Mouse (Mus musculus): ENCODE measurements at regions not wholly inside any gene's neighbourhood (a gene's known extent, or its start where the extent isn't known, plus 50 kb on each side); places are given as distances from the start of the nearest gene placed in this dataset.
A peak's percentile ranks its signal among the peaks of the same experiment; 100 is the strongest.

- Histone ChIP-seq H3K36me3 (no peaks in the 10 kb centered on the region), H3K9ac (no peak overlapping the region), H3K4me3 (no peak overlapping the region), H3K4me2 (no peak overlapping the region), H3K4me1 (replicated peaks) (peaks cover 32% of the 10 kb centered on the region), H3K9me3 (no peaks in the 10 kb centered on the region), H3K27ac (replicated peaks) (no peak overlapping the region), H3K27me3 (no peaks in the 10 kb centered on the region)
- no peak for ATAC-seq (ENCODE audit: low FRiP score, low read depth)
- WGBS = 69% methylated on average over 4 of the region's 4 CpGs
Measured at GRCm38 (mm10) chr2:17840941-17841498, 109.8 kb upstream of the Nebl start.

- no peaks in the 10 kb centered on the region for H3K36me3 ChIP-seq
- H3K9me3 ChIP-seq = no peaks in the 10 kb centered on the region
- H3K4me3 ChIP-seq = no peak overlapping the region
- peaks cover 32% of the 10 kb centered on the region for H3K4me1 ChIP-seq (replicated peaks)
- no peaks in the 10 kb centered on the region for H3K27me3 ChIP-seq
- no peak for ATAC-seq (ENCODE audit: low FRiP score, low read depth)
- H3K27ac ChIP-seq (replicated peaks) = peak overlapping the region; percentile 47; the same call in 1 of the 2 replicates
- 42% methylated on average over 4 of the region's 4 CpGs for WGBS
- H3K9ac ChIP-seq = no peak overlapping the region
- H3K4me2 ChIP-seq = no peak overlapping the region; the same call in 1 of the 2 replicates
Measured at GRCm38 (mm10) chr2:17839649-17840048, 108.4 kb upstream of the Nebl start.

- H3K4me2 ChIP-seq = peak overlapping the region; percentile 40
- H3K9me3 ChIP-seq = no peaks in the 10 kb centered on the region
- no peaks in the 10 kb centered on the region for H3K27me3 ChIP-seq
- H3K4me3 ChIP-seq = no peak overlapping the region
- H3K4me1 ChIP-seq (replicated peaks) = peaks cover 32% of the 10 kb centered on the region
- peak overlapping the region; percentile 47 for H3K27ac ChIP-seq (replicated peaks)
- H3K9ac ChIP-seq = no peak overlapping the region
- peak; percentile 66 for ATAC-seq (ENCODE audit: low FRiP score, low read depth)
- 10% methylated on average over 20 of the region's 20 CpGs for WGBS
- H3K36me3 ChIP-seq = no peaks in the 10 kb centered on the region
Measured at GRCm38 (mm10) chr2:17838859-17839581, 107.8 kb upstream of the Nebl start.

- peak overlapping the region; percentile 40; the same call in 1 of the 2 replicates for H3K4me2 ChIP-seq
- H3K4me3 ChIP-seq = no peak overlapping the region
- no peaks in the 10 kb centered on the region for H3K36me3 ChIP-seq
- 37% methylated on average over 7 of the region's 7 CpGs for WGBS
- no peak overlapping the region for H3K9ac ChIP-seq
- no peaks in the 10 kb centered on the region for H3K9me3 ChIP-seq
- no peaks in the 10 kb centered on the region for H3K27me3 ChIP-seq
- H3K4me1 ChIP-seq (replicated peaks) = peaks cover 32% of the 10 kb centered on the region
- ATAC-seq (ENCODE audit: low FRiP score, low read depth) = no peak
- no peak overlapping the region for H3K27ac ChIP-seq (replicated peaks)
Measured at GRCm38 (mm10) chr2:17838381-17838680, 107.1 kb upstream of the Nebl start.

- peaks cover 32% of the 10 kb centered on the region for H3K4me1 ChIP-seq (replicated peaks)
- H3K4me3 ChIP-seq = no peak overlapping the region
- H3K9ac ChIP-seq = no peak overlapping the region
- peak overlapping the region; percentile 23; the same call in 1 of the 2 replicates for H3K4me2 ChIP-seq
- WGBS = 46% methylated on average over 14 of the region's 14 CpGs
- no peak overlapping the region for H3K27ac ChIP-seq (replicated peaks)
- peak; percentile 54; the same call in 1 of the 2 replicates for ATAC-seq (ENCODE audit: low FRiP score, low read depth)
- no peaks in the 10 kb centered on the region for H3K9me3 ChIP-seq
- H3K36me3 ChIP-seq = no peaks in the 10 kb centered on the region
- no peaks in the 10 kb centered on the region for H3K27me3 ChIP-seq
Measured at GRCm38 (mm10) chr2:17837541-17838380, 106.5 kb upstream of the Nebl start.

GRCm38 (mm10) chr2:17832726-17833125 lies 101.5 kb upstream of the Nebl start:
- H3K27ac ChIP-seq (replicated peaks) = no peak overlapping the region
- no peak overlapping the region for H3K4me2 ChIP-seq
- H3K9ac ChIP-seq = no peak overlapping the region
- H3K9me3 ChIP-seq = no peaks in the 10 kb centered on the region
- H3K36me3 ChIP-seq = no peaks in the 10 kb centered on the region
- H3K27me3 ChIP-seq = no peaks in the 10 kb centered on the region
- H3K4me1 ChIP-seq (replicated peaks) = peaks cover 6% of the 10 kb centered on the region; the same call in 1 of the 2 replicates
- no peak overlapping the region for H3K4me3 ChIP-seq
- 83% methylated on average over 3 of the region's 3 CpGs for WGBS
- no peak for ATAC-seq (ENCODE audit: low FRiP score, low read depth)

- 85% methylated on average over 5 of the region's 5 CpGs for WGBS
- no peaks in the 10 kb centered on the region for H3K9me3 ChIP-seq
Measured at GRCm38 (mm10) chr2:17830216-17830615, 99.0 kb upstream of the Nebl start.

GRCm38 (mm10) chr2:17825271-17825670 lies 94.0 kb upstream of the Nebl start:
- no peaks in the 10 kb centered on the region for H3K27me3 ChIP-seq
- ATAC-seq (ENCODE audit: low FRiP score, low read depth) = no peak
- no peak overlapping the region for H3K4me3 ChIP-seq
- no peak overlapping the region for H3K27ac ChIP-seq (replicated peaks)
- H3K4me1 ChIP-seq (replicated peaks) = no peaks in the 10 kb centered on the region
- H3K36me3 ChIP-seq = no peaks in the 10 kb centered on the region
- no peaks in the 10 kb centered on the region for H3K9me3 ChIP-seq
- WGBS = 83% methylated on average over 2 of the region's 2 CpGs
- H3K4me2 ChIP-seq = no peak overlapping the region
- no peak overlapping the region for H3K9ac ChIP-seq

More at GRCm38 (mm10) chr2:17830216-17830615, 99.0 kb upstream of the Nebl start:
- no peak overlapping the region for H3K4me2 ChIP-seq
- no peaks in the 10 kb centered on the region for H3K27me3 ChIP-seq
- no peak overlapping the region for H3K27ac ChIP-seq (replicated peaks)
- no peak for ATAC-seq (ENCODE audit: low FRiP score, low read depth)
- H3K9ac ChIP-seq = no peak overlapping the region
- H3K4me1 ChIP-seq (replicated peaks) = no peaks in the 10 kb centered on the region
- H3K4me3 ChIP-seq = no peak overlapping the region
- H3K36me3 ChIP-seq = no peaks in the 10 kb centered on the region

GRCm38 (mm10) chr2:17824176-17824575 lies 92.9 kb upstream of the Nebl start:
- Histone ChIP-seq H3K4me2 (no peak overlapping the region), H3K36me3 (no peaks in the 10 kb centered on the region), H3K9ac (no peak overlapping the region), H3K9me3 (no peaks in the 10 kb centered on the region), H3K27ac (replicated peaks) (no peak overlapping the region), H3K4me3 (no peak overlapping the region), H3K27me3 (no peaks in the 10 kb centered on the region), H3K4me1 (replicated peaks) (no peaks in the 10 kb centered on the region)
- no peak for ATAC-seq (ENCODE audit: low FRiP score, low read depth)
- 82% methylated on average over 5 of the region's 5 CpGs for WGBS

- Histone ChIP-seq H3K9ac (no peak overlapping the region), H3K27ac (replicated peaks) (no peak overlapping the region), H3K9me3 (no peaks in the 10 kb centered on the region), H3K4me1 (replicated peaks) (no peaks in the 10 kb centered on the region), H3K4me3 (no peak overlapping the region), H3K4me2 (no peak overlapping the region), H3K27me3 (no peaks in the 10 kb centered on the region), H3K36me3 (no peaks in the 10 kb centered on the region)
- ATAC-seq (ENCODE audit: low FRiP score, low read depth) = no peak
- 88% methylated on average over 4 of the region's 4 CpGs for WGBS
Measured at GRCm38 (mm10) chr2:17822621-17823006, 91.3 kb upstream of the Nebl start.

- Histone ChIP-seq H3K4me2 (no peak overlapping the region), H3K9me3 (no peaks in the 10 kb centered on the region), H3K9ac (no peak overlapping the region), H3K27me3 (no peaks in the 10 kb centered on the region), H3K36me3 (no peaks in the 10 kb centered on the region), H3K4me1 (replicated peaks) (no peaks in the 10 kb centered on the region), H3K4me3 (no peak overlapping the region), H3K27ac (replicated peaks) (no peak overlapping the region)
- 81% methylated on average over 13 of the region's 13 CpGs for WGBS
- ATAC-seq (ENCODE audit: low FRiP score, low read depth) = no peak
Measured at GRCm38 (mm10) chr2:17821878-17822620, 90.8 kb upstream of the Nebl start.
